Mouse (Mus musculus) naive thymus-derived CD4-positive, alpha-beta T cell, adult 2 months (primary cell): Measurements from ENCODE around the gene Dnaaf5.

Experiments used
- DNase-seq: peaks from one replicate; pipeline ENCODE4 v3.0.0-alpha.2; 2011; ENCODE audit warnings: low read depth

Dnaaf5 gene

DNA sequence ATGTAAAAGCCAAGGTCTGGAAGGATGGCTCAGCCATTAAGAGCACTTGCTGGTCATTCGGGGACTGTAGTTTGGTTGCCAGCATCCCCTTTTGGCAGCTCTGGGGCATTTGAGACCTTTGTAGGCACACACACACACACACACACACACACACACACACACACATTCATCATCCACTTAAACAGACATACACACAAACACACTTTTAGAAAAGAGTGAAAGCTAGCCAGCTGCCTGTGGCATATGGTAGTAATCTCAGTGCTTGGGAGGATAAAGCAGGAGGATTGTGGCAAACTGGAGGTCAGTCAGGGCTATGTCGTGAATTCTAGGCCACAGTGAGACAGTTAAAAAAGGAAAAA lies 49.6 kb downstream of the Dnaaf5 start:
- DNase-seq: no peak

GRCm38 (mm10) chr5:139199995-139200769 lies 50.2 kb downstream of the Dnaaf5 start, which contains the start of gene Sun1:
Gene Sun1 (plus strand): TSS chr5:139200637.
- peak; percentile 98 for DNase-seq

GRCm38 (mm10) chr5:139200770-139201569 lies 50.9 kb downstream of the Dnaaf5 start:
- no peak for DNase-seq

DNA sequence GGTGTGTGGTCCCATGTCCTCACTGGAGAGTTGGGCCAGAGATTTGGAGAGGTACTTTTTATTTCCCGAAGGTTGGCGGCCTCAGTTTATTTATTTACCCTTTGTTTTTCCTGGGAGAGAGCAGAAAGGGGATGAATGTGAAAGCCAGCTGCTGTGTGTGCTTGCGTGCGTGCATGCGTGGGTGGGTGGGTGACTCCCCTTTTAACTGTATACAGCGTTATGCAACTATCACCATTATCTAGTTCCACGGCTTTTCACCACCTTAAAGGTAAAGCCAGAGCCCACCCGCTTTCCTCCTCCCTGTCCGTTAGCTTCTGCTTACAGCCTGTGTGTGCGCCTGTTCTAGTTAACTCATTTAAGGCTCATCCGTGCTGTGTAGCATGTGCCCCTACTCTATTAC lies 52.1 kb downstream of the Dnaaf5 start:
- DNase-seq: no peak

DNA sequence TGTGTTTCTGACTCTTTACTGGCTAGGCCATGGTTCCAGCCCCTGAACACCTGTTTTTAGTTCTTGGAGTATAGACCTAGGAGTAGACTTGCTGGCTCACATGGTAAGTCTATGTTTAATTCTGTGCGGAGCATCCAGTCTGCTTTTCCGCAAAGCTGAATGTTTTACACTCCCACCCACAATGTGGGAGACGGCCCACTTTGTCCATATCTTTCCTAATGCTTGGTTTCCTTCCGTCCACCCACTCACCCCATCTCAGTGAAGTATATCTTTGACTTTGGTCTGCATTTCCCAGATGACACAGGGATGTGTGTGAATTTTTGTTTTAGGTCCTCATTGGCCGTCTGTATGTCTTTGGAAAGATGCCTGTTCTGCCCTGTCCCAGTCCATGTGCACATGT lies 53.3 kb downstream of the Dnaaf5 start:
- no peak for DNase-seq

- DNase-seq: no peak
Measured at GRCm38 (mm10) chr5:139206081-139206480, 56.1 kb downstream of the Dnaaf5 start.

DNA sequence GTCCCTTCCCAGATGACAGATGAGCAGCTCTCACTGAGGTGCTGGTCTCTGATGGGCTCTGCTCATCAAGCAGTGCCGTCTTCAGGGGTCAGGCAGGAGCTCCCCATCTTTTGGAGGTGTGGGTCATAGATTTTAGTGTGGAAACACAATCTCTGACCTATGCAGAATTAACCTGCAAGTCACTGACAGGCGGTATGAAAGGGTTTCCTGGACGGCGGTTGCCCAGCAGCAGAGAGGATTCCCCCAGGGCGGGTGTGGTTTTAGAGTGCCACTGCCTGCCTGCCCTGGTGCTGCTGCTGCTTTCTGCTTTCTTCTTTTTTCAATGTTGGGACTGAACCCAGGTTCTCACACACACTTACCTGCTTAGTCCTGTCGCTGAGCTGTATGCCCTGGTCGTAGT lies 56.5 kb downstream of the Dnaaf5 start:
- peak; percentile 24 for DNase-seq

DNA sequence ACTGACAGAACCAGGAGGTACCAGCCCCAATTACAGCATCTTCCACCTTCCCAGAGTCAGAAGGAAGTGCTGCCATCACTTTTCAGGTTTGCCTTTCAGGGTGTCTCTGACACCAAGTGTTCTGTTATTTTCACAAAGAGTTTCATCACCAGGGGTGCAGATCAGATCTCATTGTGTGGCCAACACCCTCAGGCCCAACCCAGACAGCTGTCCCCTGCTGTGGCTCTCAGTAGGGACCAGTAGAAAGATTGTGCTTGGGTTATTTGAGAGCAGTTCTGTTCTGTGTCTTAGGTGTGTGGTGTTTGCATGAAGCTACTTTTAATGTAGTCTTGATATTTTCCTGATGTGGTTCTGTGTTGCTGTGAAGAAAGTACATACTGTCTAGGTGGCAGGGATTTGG lies 58.2 kb downstream of the Dnaaf5 start:
- no peak for DNase-seq

- DNase-seq: peak; percentile 19
Measured at GRCm38 (mm10) chr5:139208871-139209684, 59.1 kb downstream of the Dnaaf5 start.

GRCm38 (mm10) chr5:139209685-139210026 lies 59.6 kb downstream of the Dnaaf5 start:
- no peak for DNase-seq

DNA sequence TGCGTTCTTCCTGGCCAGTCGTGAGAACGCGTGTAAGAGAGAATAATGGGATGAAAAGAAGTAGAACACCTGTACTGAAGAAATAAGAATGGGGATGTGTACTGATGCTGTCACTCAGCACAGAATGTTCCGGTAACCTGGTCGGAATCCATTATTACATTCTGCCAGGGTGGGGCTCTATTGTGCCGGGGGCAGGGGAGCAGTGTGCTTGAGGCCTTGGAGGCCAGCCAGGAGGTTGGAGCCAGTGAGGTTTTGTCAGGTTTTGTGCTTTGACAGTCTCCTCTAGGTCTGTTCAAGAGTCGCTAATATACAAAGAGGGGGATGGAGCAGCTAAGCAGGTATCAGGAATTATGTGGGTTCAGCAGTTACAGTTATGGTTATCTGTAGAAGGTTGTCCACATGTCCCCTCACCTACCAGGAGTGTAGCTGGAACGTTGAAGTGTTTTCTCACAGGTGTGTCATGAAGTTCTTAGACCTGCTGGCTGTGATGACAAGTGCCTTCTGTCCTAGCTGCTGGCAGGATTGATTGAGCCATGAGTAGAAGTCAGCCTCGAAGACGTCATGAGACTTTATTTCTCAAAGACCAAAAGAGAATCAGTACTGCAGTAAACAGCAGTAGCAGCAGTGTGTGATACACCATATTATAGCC lies 61.8 kb downstream of the Dnaaf5 start:
- DNase-seq: no peak

DNA sequence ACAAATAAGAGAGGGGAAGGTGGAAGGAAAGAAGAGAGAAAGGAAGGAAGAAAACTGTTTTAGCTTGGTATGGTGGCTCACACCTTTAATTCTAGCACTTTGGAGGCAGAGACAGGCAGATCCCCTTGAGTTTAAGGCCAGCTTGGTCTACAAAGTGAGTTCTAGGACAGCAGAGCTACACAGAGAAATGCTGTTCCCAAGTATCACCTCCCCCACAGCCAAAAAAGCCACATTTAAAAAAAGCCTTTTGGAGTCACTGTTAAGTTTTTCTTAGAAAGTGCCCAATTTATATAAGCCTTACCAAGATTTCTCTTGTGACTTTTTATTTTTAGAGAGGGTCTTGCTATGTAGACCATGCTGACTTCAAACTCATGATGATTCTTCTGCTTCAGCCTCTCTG lies 64.3 kb downstream of the Dnaaf5 start:
- DNase-seq: no peak

GRCm38 (mm10) chr5:139215184-139215583 lies 65.2 kb downstream of the Dnaaf5 start:
- no peak for DNase-seq

- DNase-seq: no peak
Measured at GRCm38 (mm10) chr5:139216121-139216520, 66.1 kb downstream of the Dnaaf5 start.

GRCm38 (mm10) chr5:139216774-139217173 lies 66.8 kb downstream of the Dnaaf5 start:
- DNase-seq: no peak

GRCm38 (mm10) chr5:139220006-139220515 lies 70.0 kb downstream of the Dnaaf5 start:
- DNase-seq: no peak

GRCm38 (mm10) chr5:139220610-139221009 lies 70.6 kb downstream of the Dnaaf5 start:
- no peak for DNase-seq

GRCm38 (mm10) chr5:139223331-139223730 lies 73.3 kb downstream of the Dnaaf5 start:
- DNase-seq: no peak

DNA sequence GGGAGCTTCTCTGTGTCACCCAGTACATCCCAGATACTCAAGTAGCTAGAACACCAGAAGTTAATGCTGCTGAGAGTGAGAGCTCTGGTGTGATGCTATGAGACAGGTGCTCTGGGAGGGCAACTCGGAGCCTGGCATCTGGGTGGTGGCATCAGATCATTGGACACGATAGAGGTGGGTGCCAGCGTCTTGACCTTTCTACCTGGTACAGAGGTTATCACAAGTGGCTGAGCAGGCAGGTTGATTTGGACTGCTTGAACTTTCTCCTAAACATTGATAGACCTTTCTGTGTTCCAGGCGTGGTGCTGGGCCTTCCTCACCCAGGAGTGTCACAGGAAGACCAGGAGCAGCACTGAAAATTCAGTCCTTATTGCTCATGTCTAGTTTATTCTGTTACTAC lies 77.2 kb downstream of the Dnaaf5 start:
- DNase-seq: no peak

DNA sequence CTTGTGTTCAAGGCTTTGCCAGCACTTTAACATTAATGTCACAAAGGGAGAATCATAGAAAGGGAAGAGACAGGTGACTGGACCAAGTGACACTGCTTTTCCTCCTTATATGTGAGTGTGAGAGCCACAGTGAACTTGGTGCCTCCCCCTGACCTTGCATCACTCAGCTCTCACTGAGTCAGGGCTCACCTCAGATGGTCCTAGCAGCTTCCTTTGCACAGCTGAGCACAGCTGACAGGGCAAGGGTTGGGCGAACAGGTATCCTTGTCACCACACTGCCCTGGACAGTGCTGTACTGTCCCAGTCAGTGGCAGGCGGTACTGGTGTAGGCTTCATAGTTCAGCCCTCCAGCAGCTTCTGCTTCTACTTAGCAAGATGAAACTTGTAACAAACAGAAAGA lies 77.6 kb downstream of the Dnaaf5 start:
- DNase-seq: no peak

DNA sequence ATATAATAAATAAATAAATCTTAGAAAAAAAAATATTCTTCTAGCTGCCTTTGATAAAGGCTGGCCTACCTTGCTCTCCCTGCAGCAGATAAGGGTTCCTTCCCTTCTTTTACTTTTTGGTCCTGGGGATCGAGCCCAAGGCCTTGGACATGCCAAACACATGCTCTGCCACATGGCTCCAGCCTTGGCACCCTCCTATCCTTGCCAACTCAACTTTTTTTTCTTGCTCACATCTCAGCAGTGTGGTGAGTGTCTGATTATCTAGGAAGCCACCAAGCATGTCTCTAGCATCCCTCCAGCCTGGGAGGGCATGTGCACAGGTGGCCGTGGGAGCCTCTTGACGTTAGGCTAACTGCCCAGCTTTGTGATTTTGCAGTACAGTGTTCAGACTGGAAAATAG lies 78.3 kb downstream of the Dnaaf5 start:
- no peak for DNase-seq

- DNase-seq: no peak
Measured at GRCm38 (mm10) chr5:139229716-139230115, 79.7 kb downstream of the Dnaaf5 start.
